Mouse (Mus musculus): Measurements from ENCODE around the gene Rubcn. TPM values are rescaled to one million over a fixed set of nuclear protein-coding genes. Genes with fewer than 3 reads are reported as not detected.

The Rubcn gene
- polyA plus RNA-seq, 1 experiment from 2014 or later: 26.1 TPM

DNA sequence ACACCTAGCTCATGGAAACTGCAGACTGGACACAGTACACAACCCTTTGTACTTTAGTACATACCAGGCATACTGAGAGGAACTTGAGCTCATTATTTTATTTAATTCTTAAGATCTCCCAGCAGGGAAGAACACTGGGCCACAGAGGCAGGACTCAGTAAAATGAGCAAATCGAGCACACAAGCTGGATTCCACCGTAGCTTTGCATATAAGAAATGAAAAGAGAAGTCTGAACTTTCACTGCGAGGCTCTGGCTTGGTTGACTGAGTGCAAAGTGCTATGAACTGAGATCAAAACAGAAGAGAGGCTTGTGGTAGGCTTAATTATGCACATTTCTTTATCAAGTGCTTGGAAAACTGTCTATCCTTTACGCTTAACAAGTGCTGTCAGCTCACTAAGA is 12.2 kb downstream of the Rubcn start:
- ATAC-seq (ENCODE audit: low FRiP score): no peak
- Histone ChIP-seq H3K4me1 (replicated peaks) (peaks cover 25% of the 10 kb centered on the region), H3K36me3 (peaks cover 13% of the 10 kb centered on the region), H3K9ac (no peak overlapping the region), H3K9me3 (no peaks in the 10 kb centered on the region), H3K27ac (no peak overlapping the region), H3K27me3 (no peaks in the 10 kb centered on the region), H3K4me3 (no peak overlapping the region), H3K4me2 (no peak overlapping the region)
- WGBS: 93% methylated on average over 4 of the region's 4 CpGs

DNA sequence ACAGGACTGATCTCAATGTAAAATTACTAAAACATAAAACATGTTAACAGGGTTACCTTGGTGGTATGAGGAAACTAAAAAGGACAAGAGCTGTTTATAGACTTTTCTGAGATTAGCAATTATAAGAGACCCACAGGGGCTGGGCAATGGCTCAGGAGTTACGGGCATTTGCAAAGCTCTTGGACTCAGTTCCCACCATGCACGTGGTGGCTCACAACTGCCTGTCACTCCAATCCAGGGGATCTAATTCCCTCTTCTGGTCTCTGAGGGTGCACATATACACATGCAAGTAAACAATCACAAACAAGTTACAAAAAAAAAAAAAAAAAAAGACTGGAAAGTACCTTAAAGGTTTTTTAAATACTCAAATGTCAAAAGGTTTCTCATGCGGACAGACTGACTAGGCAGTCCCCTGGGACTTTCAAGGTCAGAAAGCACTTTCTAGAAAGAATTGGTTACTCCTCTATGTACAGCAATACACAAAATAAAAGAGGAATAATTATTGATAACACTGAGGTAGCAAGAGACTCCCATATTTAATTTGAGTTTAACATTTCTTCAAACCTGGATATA is 15.7 kb downstream of the Rubcn start:
- no peaks in the 10 kb centered on the region for H3K9me3 ChIP-seq
- H3K36me3 ChIP-seq: peaks cover 14% of the 10 kb centered on the region
- WGBS: 92% methylated on average over 3 of the region's 3 CpGs
- no peak overlapping the region for H3K4me2 ChIP-seq
- no peaks in the 10 kb centered on the region for H3K27me3 ChIP-seq
- H3K27ac ChIP-seq: no peak overlapping the region
- H3K4me3 ChIP-seq: no peak overlapping the region
- no peak overlapping the region for H3K9ac ChIP-seq
- no peak for ATAC-seq (ENCODE audit: low FRiP score)
- H3K4me1 ChIP-seq (replicated peaks): peaks cover 10% of the 10 kb centered on the region

DNA sequence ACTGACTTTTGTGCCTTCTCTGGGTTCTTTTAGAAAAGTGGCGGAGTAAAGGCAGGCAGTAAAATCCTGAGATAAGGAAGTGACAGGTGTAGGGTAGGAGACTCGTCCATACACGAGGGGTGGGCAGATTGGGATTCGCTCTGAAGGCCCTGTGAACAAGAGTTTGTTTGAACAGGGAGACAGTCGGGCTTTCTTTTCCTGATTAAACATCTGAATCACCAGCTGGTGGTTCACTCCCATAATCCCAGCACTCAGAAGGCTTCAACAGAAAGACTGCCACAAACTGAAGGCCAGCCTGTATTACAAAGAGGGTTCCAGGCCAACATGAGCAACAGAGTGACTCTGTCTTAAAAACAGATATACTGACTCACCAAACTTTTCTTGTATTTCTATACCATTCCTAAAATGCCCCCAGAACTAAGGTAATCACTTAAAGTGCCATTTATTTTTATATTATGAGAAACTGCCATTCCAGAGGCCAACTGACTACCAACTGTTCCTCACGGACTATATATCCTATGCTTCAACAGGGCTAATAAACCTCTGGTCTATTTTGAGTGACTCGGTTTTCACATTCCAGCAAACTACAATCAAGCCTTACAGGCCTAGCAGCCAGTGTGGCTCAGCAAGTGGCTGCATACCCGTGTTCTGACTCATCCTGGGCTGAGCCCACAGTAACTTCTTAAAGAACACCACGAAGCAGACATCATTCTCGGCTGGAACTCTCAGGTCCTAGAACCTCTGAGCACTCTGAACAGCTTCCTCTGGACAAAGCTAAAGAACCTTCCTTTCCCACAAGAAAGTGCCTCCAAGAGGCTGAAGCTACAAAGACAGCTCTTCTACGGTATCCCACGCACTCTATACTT is 18.6 kb downstream of the Rubcn start:
- WGBS: 84% methylated on average over 12 of the region's 12 CpGs
- H3K4me2 ChIP-seq: no peak overlapping the region
- no peaks in the 10 kb centered on the region for H3K9me3 ChIP-seq
- H3K36me3 ChIP-seq: peaks cover 34% of the 10 kb centered on the region
- H3K9ac ChIP-seq: no peak overlapping the region
- no peaks in the 10 kb centered on the region for H3K27me3 ChIP-seq
- H3K27ac ChIP-seq: no peak overlapping the region
- ATAC-seq (ENCODE audit: low FRiP score): no peak
- H3K4me3 ChIP-seq: no peak overlapping the region
- 0 out of 2 replicates have a peak, but pooled peaks cover 5% of the 10 kb centered on the region for H3K4me1 ChIP-seq (replicated peaks)

DNA sequence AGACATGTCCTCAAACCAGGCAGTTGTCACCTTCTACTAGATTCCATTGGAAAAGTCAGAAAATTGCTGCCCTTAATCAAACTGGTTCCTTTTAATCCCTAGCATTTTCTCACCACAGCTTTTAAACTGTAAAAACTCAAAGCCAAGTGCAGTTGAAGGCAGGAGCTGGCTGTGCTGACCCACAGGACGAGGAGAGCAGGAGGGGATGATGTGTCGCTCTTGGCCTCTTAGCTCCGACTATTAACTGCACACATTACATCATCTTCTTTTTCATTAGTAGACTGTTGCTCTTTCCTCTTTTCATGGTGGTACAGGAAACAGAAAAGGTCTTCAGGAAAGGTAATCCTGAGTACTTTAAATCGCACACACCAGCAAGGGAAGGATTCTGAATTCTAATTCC is 19.2 kb downstream of the Rubcn start:
- H3K27ac ChIP-seq: no peak overlapping the region
- no peak overlapping the region for H3K9ac ChIP-seq
- H3K4me1 ChIP-seq (replicated peaks): 0 out of 2 replicates have a peak, but pooled peaks cover 3% of the 10 kb centered on the region
- H3K9me3 ChIP-seq: no peaks in the 10 kb centered on the region
- no peaks in the 10 kb centered on the region for H3K27me3 ChIP-seq
- WGBS: 89% methylated on average over 4 of the region's 4 CpGs
- peaks cover 36% of the 10 kb centered on the region for H3K36me3 ChIP-seq
- H3K4me2 ChIP-seq: no peak overlapping the region
- no peak overlapping the region for H3K4me3 ChIP-seq
- ATAC-seq (ENCODE audit: low FRiP score): no peak

DNA sequence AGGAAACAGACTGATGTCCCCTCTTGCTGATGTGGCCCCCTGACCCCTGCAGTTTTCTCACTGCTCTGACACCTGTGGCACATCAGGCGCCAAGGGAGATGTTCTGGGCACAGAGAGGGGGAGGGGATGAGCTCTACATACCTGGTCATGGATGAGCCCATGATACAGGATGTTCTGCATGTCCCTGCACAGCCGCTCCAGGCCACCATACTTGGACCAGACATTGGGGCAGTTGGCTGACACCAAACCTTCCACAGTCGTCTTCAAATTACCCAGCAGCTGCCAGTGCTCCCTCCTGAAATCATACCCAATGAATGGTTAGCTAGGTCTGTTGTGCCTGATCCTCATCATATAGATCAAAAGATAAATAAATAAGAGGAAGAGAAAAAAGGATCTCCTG is 20.8 kb downstream of the Rubcn start:
- Histone ChIP-seq H3K4me2 (no peak overlapping the region), H3K27me3 (no peaks in the 10 kb centered on the region), H3K27ac (no peak overlapping the region), H3K4me3 (no peak overlapping the region), H3K4me1 (replicated peaks) (0 out of 2 replicates have a peak, but pooled peaks cover 3% of the 10 kb centered on the region), H3K9ac (no peak overlapping the region), H3K36me3 (peaks cover 40% of the 10 kb centered on the region), H3K9me3 (no peaks in the 10 kb centered on the region)
- 87% methylated on average over 3 of the region's 3 CpGs for WGBS
- no peak for ATAC-seq (ENCODE audit: low FRiP score)

DNA sequence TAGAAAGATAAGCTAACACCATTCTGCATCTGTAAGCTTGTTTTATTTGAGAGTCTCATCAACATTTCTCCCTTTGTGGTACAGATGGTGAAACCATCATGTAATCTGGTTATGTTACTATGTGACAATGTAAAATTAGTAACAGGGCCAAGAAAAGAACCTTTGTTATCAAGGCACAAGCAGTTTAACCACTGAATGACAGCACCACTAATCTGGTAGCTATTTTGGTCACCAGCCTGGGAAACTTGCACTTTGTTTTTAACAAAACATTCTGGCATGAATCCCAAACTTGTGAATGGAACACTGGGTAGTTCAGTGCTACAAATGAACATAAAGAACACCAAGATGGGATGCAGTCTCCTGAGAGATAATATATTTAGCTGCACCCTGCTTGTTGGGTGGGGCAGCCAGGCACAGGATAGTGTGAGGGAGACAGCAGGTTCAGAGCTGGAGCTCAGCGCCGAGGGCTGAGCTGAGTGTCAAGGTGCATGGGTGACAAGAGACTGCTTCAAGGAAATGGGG is 23.5 kb downstream of the Rubcn start:
- no peak overlapping the region for H3K9ac ChIP-seq
- peaks cover 42% of the 10 kb centered on the region for H3K36me3 ChIP-seq
- H3K4me3 ChIP-seq: no peak overlapping the region
- no peak for ATAC-seq (ENCODE audit: low FRiP score)
- H3K27ac ChIP-seq: no peak overlapping the region
- H3K4me2 ChIP-seq: no peak overlapping the region
- no peaks in the 10 kb centered on the region for H3K9me3 ChIP-seq
- 76% methylated on average over 2 of the region's 2 CpGs for WGBS
- H3K4me1 ChIP-seq (replicated peaks): 0 out of 2 replicates have a peak, but pooled peaks cover 3% of the 10 kb centered on the region
- H3K27me3 ChIP-seq: no peaks in the 10 kb centered on the region

DNA sequence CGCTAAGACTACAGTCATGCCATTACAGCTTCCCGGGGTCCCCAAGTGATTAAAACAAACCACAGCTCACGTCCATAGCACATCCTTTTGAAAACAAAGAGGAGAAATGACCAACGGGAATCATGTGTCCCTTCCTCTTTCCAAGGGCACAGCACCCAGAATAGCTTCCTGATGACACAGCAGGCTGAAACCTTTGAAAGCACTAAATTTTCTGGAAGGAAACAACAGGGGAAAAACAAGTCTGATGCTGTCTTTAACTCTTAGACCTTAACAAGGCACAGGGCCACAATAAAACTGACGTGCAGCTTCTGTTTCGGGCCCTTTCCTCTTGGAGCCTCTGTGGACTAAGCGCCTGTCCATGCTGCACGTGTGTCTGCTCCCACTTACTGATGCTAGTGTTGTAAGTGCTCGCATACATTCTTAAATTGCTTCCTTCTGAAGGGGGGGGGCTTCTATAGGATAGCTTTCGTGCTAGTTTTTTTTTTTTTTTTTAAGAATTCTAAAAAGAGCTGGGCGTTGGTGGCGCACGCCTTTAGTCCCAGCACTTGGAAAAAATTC is 24.0 kb downstream of the Rubcn start:
- 0 out of 2 replicates have a peak, but pooled peaks cover 3% of the 10 kb centered on the region for H3K4me1 ChIP-seq (replicated peaks)
- no peaks in the 10 kb centered on the region for H3K27me3 ChIP-seq
- H3K9ac ChIP-seq: no peak overlapping the region
- 85% methylated on average over 13 of the region's 13 CpGs for WGBS
- H3K4me2 ChIP-seq: no peak overlapping the region
- no peak overlapping the region for H3K4me3 ChIP-seq
- no peak overlapping the region for H3K27ac ChIP-seq
- no peak for ATAC-seq (ENCODE audit: low FRiP score)
- no peaks in the 10 kb centered on the region for H3K9me3 ChIP-seq
- H3K36me3 ChIP-seq: peaks cover 47% of the 10 kb centered on the region

DNA sequence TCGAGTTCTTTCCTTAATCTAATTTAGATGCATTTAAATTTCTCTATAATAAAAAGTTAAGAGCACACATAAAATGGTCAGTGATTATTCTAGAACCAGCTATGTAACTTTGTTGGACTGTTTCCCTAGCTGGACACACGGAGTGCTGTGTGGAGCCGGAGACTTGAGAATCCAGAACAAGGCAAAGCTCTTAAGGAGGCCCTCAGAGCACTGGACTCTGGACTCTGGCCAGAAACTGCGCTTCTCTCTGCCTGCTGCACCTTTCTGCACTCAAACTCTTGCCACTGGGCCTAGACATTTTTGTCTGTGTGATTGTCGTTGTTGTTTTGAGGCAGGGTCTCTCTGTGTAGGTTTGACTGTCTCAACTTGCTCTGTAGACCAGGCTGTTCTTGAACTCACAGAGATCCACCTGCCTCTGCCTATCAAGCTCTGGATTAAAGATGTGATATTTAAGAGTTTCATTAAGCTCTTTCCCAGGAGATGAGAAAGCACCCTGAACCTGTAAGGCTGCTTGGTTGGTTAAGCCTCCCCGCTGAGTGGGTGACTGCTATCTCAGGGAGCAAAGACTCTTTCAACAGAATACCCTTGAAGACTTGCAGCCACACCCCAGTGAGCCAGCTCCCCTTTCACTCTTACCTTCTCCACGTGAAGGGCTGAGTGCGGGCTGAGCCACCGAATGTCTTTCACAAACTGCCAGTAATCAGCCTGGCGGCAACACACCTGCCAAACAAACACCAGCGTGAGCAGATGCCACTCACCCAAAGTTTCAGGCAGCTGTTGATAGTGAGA is 28.3 kb downstream of the Rubcn start:
- WGBS: 93% methylated on average over 11 of the region's 11 CpGs
- peaks cover 71% of the 10 kb centered on the region for H3K36me3 ChIP-seq
- no peak overlapping the region for H3K4me2 ChIP-seq
- no peaks in the 10 kb centered on the region for H3K9me3 ChIP-seq
- H3K9ac ChIP-seq: no peak overlapping the region
- no peak for ATAC-seq (ENCODE audit: low FRiP score)
- no peak overlapping the region for H3K27ac ChIP-seq
- H3K27me3 ChIP-seq: no peaks in the 10 kb centered on the region
- H3K4me1 ChIP-seq (replicated peaks): 0 out of 2 replicates have a peak, but pooled peaks cover under 1% of the 10 kb centered on the region
- no peak overlapping the region for H3K4me3 ChIP-seq

DNA sequence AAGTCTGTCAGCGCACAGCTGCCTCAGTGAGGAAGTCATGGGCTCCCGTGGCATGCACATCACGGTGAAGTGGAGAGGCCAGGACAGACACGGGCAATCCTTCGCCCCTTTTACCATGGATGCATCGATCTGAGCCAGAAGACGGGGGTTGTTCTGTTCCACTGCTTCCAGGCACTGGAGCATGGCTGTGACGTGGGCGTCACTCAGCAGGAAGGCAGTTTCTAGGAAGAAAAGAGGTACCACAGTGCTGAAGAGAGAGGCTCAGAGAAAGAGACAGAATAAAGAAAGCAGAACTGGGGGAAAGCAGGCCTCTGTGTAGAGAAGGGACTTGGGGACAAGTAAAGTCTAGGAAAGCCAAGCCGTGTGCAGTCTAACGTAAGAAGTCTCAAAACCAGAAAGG is 30.5 kb downstream of the Rubcn start:
- H3K36me3 ChIP-seq: peaks cover 77% of the 10 kb centered on the region

DNA sequence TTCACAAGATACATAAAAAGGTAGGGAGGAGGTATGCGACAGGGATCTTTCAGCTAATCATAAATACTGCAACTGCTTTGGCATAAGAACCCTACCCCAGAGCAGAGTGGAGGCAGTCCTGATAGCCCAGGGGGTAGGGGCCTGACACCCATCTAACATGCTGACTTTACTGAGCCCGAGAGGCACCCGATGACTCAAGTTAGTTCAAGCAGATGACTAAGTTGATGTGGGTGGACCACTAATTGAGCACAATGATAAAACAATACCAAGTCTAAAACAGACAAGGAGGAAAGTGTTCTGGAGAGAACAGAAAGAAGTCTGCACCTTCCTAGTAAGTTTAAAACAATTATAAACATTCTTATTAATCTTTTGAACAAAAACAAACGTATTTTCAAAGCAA is 46.1 kb downstream of the Rubcn start:
- ATAC-seq (ENCODE audit: low FRiP score): no peak
- Histone ChIP-seq H3K27ac (no peak overlapping the region), H3K4me3 (no peak overlapping the region), H3K9ac (no peak overlapping the region), H3K9me3 (no peaks in the 10 kb centered on the region), H3K4me1 (replicated peaks) (no peaks in the 10 kb centered on the region), H3K27me3 (no peaks in the 10 kb centered on the region), H3K4me2 (no peak overlapping the region), H3K36me3 (peaks cover 67% of the 10 kb centered on the region)
- WGBS: 89% methylated on average over 4 of the region's 4 CpGs

More for the DNA sequence above, 30.5 kb downstream of the Rubcn start:
- no peak overlapping the region for H3K4me3 ChIP-seq
- H3K9me3 ChIP-seq: no peaks in the 10 kb centered on the region
- no peak overlapping the region for H3K4me2 ChIP-seq
- ATAC-seq (ENCODE audit: low FRiP score): no peak
- no peaks in the 10 kb centered on the region for H3K27me3 ChIP-seq
- no peak overlapping the region for H3K27ac ChIP-seq
- H3K9ac ChIP-seq: no peak overlapping the region
- H3K4me1 ChIP-seq (replicated peaks): no peaks in the 10 kb centered on the region
- 91% methylated on average over 11 of the region's 11 CpGs for WGBS

DNA sequence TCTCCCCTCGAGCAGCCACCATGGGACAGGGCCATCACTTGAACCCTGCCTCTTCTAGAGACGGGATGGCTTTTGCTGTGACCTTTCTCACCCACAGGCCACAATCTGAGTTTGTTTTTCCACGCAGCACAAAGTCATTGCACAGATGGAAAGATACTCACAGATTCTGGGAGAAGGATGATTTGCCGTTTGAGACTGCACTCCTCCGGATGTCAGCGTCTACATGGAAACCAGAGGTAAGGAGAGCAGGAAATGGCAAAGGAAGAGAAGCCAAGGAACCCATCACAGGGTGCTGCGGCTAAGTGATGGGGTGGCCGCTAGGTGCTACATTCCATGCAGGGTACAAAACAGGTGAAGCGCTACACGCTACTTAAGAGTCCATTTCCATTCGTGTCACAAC is 48.5 kb downstream of the Rubcn start:
- Histone ChIP-seq H3K4me1 (replicated peaks) (no peaks in the 10 kb centered on the region), H3K4me2 (no peak overlapping the region), H3K9me3 (no peaks in the 10 kb centered on the region), H3K4me3 (no peak overlapping the region), H3K36me3 (peaks cover 73% of the 10 kb centered on the region), H3K9ac (no peak overlapping the region), H3K27me3 (no peaks in the 10 kb centered on the region), H3K27ac (no peak overlapping the region)
- 94% methylated on average over 11 of the region's 11 CpGs for WGBS
- ATAC-seq (ENCODE audit: low FRiP score): no peak

DNA sequence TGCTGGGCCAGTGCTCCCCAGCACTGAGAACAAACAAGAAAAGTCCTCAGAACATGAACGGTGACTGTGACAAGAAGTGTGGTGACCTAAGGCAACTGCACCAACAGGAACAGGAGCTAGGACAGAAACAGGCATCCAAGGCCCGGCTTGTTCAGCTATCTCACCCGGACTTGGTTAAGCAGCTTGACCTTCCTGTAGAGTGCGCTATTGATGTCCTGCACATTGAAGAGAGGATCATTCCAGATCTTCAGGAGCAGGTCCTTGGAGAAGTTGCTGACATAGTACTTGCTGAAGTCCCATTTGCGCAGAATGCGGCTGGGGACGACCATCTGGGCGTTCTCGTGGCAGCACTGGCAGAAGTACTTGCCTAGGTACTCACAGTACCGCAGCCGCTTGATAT is 51.0 kb downstream of the Rubcn start:
- no peak overlapping the region for H3K4me2 ChIP-seq
- no peaks in the 10 kb centered on the region for H3K4me1 ChIP-seq (replicated peaks)
- H3K27ac ChIP-seq: no peak overlapping the region
- no peak overlapping the region for H3K4me3 ChIP-seq
- ATAC-seq (ENCODE audit: low FRiP score): no peak
- no peaks in the 10 kb centered on the region for H3K9me3 ChIP-seq
- 96% methylated on average over 11 of the region's 11 CpGs for WGBS
- H3K9ac ChIP-seq: no peak overlapping the region
- H3K27me3 ChIP-seq: no peaks in the 10 kb centered on the region
- H3K36me3 ChIP-seq: peaks cover 83% of the 10 kb centered on the region
